Mouse (Mus musculus): ENCODE results near the gene Nfe2l2.

- TF ChIP-seq POLR2A (IDR thresholded peaks at IDR 0.05; ENCODE audit: insufficient read depth, low read depth, low read length), result no peak
- TF ChIP-seq CTCF (IDR thresholded peaks at IDR 0.05; ENCODE audit: insufficient read depth, low read depth, low read length), result no peak
Measured at GRCm38 (mm10) chr2:75716046-75717016, 11.9 kb upstream of the Nfe2l2 start.
